Mouse (Mus musculus): ENCODE data around the gene Rftn1. TPM values are rescaled to one million over a fixed set of nuclear protein-coding genes. Genes with fewer than 3 reads are reported as not detected.

Gene Rftn1
- polyA plus RNA-seq, 1 experiment = 18.6 TPM

DNA sequence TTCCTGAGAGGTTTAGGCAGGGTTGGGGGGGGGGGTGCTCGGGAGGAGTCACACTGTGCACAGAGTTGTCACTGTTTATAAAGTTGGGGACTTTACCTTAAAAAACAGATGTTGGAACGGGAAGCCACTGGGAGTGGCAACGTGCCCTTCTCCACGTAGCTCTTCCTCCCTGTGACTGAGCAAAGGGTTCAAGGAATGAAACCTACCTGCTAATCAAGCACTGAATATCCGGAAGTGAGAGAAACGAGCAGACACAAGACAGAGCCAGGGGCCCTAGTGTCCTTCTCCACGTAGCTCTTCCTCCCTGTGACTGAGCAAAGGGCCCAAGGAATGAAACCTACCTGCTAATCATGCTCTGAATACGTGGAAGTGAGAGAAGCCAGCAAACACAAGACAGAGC, 47.9 kb downstream of the Rftn1 start:
- Histone ChIP-seq H3K27me3 (replicated peaks; ENCODE audit: control insufficient read depth, insufficient read depth, low read length) (no peaks in the 10 kb centered on the region), H3K4me1 (ENCODE audit: control insufficient read depth, insufficient read depth, low read length) (no peaks in the 10 kb centered on the region), H3K27ac (ENCODE audit: insufficient read depth, low read depth, low read length) (0 out of 2 replicates have a peak overlapping the region, but pooled peaks have one; percentile 22), H3K4me3 (ENCODE audit: insufficient read depth, low read depth, low read length) (no peak overlapping the region), H3K36me3 (ENCODE audit: control insufficient read depth, insufficient read depth, low read length) (no peaks in the 10 kb centered on the region)
- WGBS = 74% methylated on average over 8 of the region's 8 CpGs
- TF ChIP-seq CTCF (conservative IDR thresholded peaks at IDR 0.05; ENCODE audit: insufficient read depth, insufficient read length, low read depth, low read length) (no peak), POLR2A (IDR thresholded peaks at IDR 0.05; ENCODE audit: low read depth, low read length) (no peak)
- no peak for DNase-seq

DNA sequence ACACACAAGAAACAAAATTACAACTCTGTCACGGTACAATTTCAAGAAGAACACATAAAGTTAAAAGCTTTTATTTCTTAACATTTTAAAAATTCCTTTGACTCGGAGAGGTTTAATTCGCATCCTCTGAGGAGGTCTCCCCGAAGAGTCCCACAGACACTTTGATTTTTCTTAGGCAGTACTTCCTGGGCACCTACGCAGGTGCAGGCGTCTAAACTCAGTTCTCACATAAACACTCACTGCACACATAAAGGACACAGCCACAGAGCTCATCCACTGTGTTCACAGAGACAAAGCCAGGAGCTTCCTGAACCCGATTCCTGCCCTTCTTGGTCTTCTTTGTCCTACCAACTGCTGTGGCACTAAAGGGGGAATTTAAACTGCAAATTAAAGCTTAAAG, 48.3 kb downstream of the Rftn1 start:
- no peak for TF ChIP-seq CTCF (conservative IDR thresholded peaks at IDR 0.05; ENCODE audit: insufficient read depth, insufficient read length, low read depth, low read length)
- no peak for TF ChIP-seq POLR2A (IDR thresholded peaks at IDR 0.05; ENCODE audit: low read depth, low read length)
- Histone ChIP-seq H3K4me3 (ENCODE audit: insufficient read depth, low read depth, low read length) (no peak overlapping the region), H3K27me3 (replicated peaks; ENCODE audit: control insufficient read depth, insufficient read depth, low read length) (no peaks in the 10 kb centered on the region), H3K36me3 (ENCODE audit: control insufficient read depth, insufficient read depth, low read length) (no peaks in the 10 kb centered on the region), H3K4me1 (ENCODE audit: control insufficient read depth, insufficient read depth, low read length) (no peaks in the 10 kb centered on the region), H3K27ac (ENCODE audit: insufficient read depth, low read depth, low read length) (no peak overlapping the region)
- 93% methylated on average over 7 of the region's 7 CpGs for WGBS
- no peak for DNase-seq

DNA sequence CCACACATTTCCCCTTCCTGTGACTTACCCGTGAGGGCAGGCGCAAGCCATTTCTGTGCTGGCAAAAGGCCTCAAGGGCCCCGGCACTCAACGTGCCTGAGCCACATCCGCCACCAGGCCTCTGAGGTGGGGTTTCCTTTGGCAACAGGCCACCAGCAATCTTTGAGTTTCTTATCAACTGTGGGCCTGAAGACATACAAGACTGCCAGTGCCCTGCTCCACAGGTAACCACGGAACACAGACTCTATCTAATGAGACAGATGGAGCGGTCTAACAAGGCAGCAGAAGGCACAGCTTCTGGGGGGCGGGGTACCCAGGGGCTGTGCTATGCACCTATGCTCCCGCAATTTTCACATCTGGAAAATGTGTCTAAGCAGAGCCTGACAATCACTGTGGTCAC, 54.4 kb downstream of the Rftn1 start:
- TF ChIP-seq POLR2A (IDR thresholded peaks at IDR 0.05; ENCODE audit: low read depth, low read length) (no peak), CTCF (conservative IDR thresholded peaks at IDR 0.05; ENCODE audit: insufficient read depth, insufficient read length, low read depth, low read length) (no peak)
- Histone ChIP-seq H3K4me3 (ENCODE audit: insufficient read depth, low read depth, low read length) (no peak overlapping the region), H3K27ac (ENCODE audit: insufficient read depth, low read depth, low read length) (peak overlapping the region; percentile 45; the same call in 1 of the 2 replicates), H3K4me1 (ENCODE audit: control insufficient read depth, insufficient read depth, low read length) (no peaks in the 10 kb centered on the region), H3K36me3 (ENCODE audit: control insufficient read depth, insufficient read depth, low read length) (no peaks in the 10 kb centered on the region), H3K27me3 (replicated peaks; ENCODE audit: control insufficient read depth, insufficient read depth, low read length) (no peaks in the 10 kb centered on the region)
- DNase-seq = peak; percentile 84
- WGBS = 59% methylated on average over 9 of the region's 9 CpGs

DNA sequence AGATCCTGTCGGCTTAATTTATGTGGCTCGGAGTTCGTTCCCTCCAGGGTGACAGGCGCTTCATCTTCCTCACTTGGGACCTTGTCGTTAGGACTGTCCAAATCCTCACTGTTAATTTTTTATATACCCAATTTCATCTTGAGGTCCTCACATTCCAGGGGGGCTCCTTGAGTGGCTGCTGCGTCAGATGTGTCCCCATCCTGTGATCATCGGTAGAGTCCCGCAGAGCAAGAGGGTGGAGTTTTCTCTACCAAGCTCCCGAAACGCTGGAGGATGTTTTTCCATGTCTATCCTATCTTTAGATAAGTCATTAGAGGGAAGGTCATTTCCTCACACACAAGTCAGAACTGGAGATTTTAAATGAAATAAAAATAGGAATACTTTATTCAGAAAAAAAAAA, 55.0 kb downstream of the Rftn1 start:
- no peak for TF ChIP-seq POLR2A (IDR thresholded peaks at IDR 0.05; ENCODE audit: low read depth, low read length)
- TF ChIP-seq CTCF (conservative IDR thresholded peaks at IDR 0.05; ENCODE audit: insufficient read depth, insufficient read length, low read depth, low read length) = no peak
- H3K4me1 ChIP-seq (ENCODE audit: control insufficient read depth, insufficient read depth, low read length) = no peaks in the 10 kb centered on the region
- DNase-seq = no peak
- H3K36me3 ChIP-seq (ENCODE audit: control insufficient read depth, insufficient read depth, low read length) = no peaks in the 10 kb centered on the region
- H3K27ac ChIP-seq (ENCODE audit: insufficient read depth, low read depth, low read length) = peak overlapping the region; percentile 49
- H3K27me3 ChIP-seq (replicated peaks; ENCODE audit: control insufficient read depth, insufficient read depth, low read length) = no peaks in the 10 kb centered on the region
- no peak overlapping the region for H3K4me3 ChIP-seq (ENCODE audit: insufficient read depth, low read depth, low read length)
- WGBS = 60% methylated on average over 10 of the region's 10 CpGs

DNA sequence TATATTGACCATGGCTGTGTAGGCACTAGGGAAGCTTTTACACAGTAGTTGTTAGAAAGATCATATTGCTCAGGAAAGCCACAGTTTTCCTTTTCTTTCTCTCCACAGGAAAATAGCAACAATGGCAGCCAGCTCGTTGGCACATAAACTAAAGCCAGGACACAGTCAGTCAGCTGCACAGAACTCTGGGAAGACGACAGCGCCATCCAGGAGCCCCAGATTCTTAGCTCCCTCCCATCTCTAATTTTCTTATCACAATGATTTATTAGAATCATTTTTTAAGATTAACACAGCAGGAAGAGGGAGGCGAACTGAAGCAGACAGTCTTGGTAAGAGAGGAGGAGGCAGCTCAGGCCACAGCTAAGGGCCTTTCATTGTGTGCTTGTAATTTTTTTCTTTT, 58.8 kb downstream of the Rftn1 start:
- DNase-seq = peak; percentile 60
- H3K27ac ChIP-seq (ENCODE audit: insufficient read depth, low read depth, low read length) = no peak overlapping the region
- 57% methylated on average over 4 of the region's 4 CpGs for WGBS
- no peaks in the 10 kb centered on the region for H3K36me3 ChIP-seq (ENCODE audit: control insufficient read depth, insufficient read depth, low read length)
- no peaks in the 10 kb centered on the region for H3K27me3 ChIP-seq (replicated peaks; ENCODE audit: control insufficient read depth, insufficient read depth, low read length)
- TF ChIP-seq POLR2A (IDR thresholded peaks at IDR 0.05; ENCODE audit: low read depth, low read length) = no peak
- no peak overlapping the region for H3K4me3 ChIP-seq (ENCODE audit: insufficient read depth, low read depth, low read length)
- H3K4me1 ChIP-seq (ENCODE audit: control insufficient read depth, insufficient read depth, low read length) = peaks cover 3% of the 10 kb centered on the region; the same call in 1 of the 2 replicates

DNA sequence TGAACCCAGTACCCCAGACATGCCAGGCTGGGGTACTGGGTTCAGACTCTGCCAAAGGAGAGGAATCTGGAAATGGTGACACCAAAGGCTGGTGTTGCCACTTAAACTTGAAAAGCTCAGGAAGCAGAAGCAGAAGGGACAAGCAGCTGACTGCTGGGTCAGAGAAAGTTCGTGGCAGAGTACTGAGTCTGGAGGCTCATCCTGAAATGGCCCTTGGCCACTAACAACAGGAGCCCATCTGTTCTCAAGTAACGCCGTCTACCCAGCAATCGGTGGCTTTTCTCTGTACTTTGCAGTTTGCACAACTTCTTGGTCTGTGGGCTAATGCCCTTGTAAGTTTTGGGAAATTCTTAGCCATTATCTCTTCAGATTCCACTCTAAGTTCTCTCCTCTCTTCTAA, 60.1 kb downstream of the Rftn1 start:
- WGBS = 48% methylated on average over 4 of the region's 4 CpGs
- Histone ChIP-seq H3K27ac (ENCODE audit: insufficient read depth, low read depth, low read length) (no peak overlapping the region), H3K4me3 (ENCODE audit: insufficient read depth, low read depth, low read length) (no peak overlapping the region), H3K27me3 (replicated peaks; ENCODE audit: control insufficient read depth, insufficient read depth, low read length) (no peaks in the 10 kb centered on the region), H3K4me1 (ENCODE audit: control insufficient read depth, insufficient read depth, low read length) (peaks cover 8% of the 10 kb centered on the region; the same call in 1 of the 2 replicates), H3K36me3 (ENCODE audit: control insufficient read depth, insufficient read depth, low read length) (no peaks in the 10 kb centered on the region)
- TF ChIP-seq CTCF (conservative IDR thresholded peaks at IDR 0.05; ENCODE audit: insufficient read depth, insufficient read length, low read depth, low read length) (no peak), POLR2A (IDR thresholded peaks at IDR 0.05; ENCODE audit: low read depth, low read length) (no peak)
- peak; percentile 41 for DNase-seq

DNA sequence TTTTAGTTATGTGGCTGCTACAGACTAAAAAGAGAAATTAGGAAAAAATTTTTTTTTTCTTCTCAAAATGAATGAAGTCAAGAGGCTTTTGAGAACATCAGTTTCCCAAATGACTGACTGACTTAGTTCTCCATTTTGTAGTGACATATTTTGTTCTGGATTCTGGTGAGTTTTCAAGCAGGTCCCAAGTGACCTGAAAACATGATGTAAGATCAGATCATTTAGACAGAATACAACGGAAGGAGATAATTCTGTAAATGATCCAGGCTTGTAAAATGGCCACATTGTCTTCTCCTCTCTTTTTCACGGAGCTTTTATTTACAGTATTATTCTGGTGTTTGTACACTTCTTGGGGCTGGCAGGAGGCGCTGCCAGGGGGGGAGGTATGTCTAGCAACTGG, 62.1 kb downstream of the Rftn1 start:
- TF ChIP-seq CTCF (conservative IDR thresholded peaks at IDR 0.05; ENCODE audit: insufficient read depth, insufficient read length, low read depth, low read length) (no peak), POLR2A (IDR thresholded peaks at IDR 0.05; ENCODE audit: low read depth, low read length) (no peak)
- no peak for DNase-seq
- Histone ChIP-seq H3K27me3 (replicated peaks; ENCODE audit: control insufficient read depth, insufficient read depth, low read length) (no peaks in the 10 kb centered on the region), H3K36me3 (ENCODE audit: control insufficient read depth, insufficient read depth, low read length) (no peaks in the 10 kb centered on the region), H3K27ac (ENCODE audit: insufficient read depth, low read depth, low read length) (no peak overlapping the region), H3K4me1 (ENCODE audit: control insufficient read depth, insufficient read depth, low read length) (peaks cover 10% of the 10 kb centered on the region; the same call in 1 of the 2 replicates), H3K4me3 (ENCODE audit: insufficient read depth, low read depth, low read length) (no peak overlapping the region)
- WGBS = 68% methylated on average over 3 of the region's 3 CpGs
